Mouse (Mus musculus) adipocyte (in vitro differentiated cells): ENCODE results near the gene Acap3.

Source experiments
- DNase-seq: peaks from one replicate; pipeline ENCODE4 v3.0.0-alpha.2; 2016; ENCODE audit warnings: low spot score

Gene Acap3

DNA sequence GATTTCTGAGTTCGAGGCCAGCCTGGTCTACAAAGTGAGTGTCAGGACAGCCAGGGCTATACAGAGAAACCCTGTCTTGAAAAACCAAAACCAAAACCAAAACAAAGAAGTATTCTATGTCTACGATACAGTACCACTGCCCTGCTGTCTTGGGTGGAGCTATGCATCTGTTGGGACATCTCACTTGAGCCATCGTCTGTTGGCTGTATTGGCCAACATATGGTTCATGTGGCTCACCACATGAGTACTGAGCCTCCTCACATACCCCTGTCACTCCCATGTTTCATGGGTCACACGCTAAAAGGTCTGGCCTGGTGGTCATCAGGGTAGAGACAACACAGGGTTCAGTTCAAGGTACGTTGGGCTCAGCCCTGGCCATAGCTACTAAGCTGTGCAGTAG is 5.3 kb upstream of the Acap3 start:
- no peak for DNase-seq

DNA sequence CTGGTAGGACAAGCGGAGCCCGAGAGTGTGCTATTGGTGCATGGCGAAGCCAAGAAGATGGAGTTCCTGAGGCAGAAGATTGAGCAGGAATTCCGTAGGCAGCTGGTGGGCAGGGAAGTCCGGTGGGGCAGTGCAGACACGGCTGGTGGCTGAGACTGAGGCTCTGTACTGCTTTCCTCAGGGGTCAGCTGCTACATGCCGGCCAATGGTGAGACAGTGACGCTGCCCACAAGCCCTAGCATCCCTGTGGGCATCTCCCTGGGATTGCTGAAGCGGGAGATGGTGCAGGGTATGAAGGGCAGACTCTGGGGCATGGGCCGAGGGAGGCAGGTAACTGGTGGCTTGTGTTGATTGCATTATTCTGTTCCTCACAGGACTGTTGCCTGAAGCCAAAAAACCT is 3.9 kb upstream of the Acap3 start:
- DNase-seq: no peak

DNA sequence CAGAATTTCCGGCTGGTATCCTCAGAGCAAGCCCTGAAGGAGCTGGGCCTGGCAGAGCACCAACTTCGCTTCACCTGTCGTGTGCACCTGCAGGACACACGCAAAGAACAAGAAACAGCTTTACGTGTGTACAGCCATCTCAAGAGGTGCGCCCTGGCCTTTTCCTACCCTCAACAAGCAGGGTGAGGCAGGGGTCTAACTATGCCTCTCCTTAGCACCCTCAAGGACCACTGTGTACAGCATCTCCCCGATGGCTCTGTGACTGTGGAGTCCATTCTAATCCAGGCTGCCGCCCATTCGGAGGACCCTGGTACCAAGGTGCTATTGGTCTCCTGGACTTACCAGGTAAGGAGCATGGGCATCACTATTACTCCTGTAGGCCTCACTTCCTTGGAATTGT is 3.4 kb upstream of the Acap3 start:
- no peak for DNase-seq

DNA sequence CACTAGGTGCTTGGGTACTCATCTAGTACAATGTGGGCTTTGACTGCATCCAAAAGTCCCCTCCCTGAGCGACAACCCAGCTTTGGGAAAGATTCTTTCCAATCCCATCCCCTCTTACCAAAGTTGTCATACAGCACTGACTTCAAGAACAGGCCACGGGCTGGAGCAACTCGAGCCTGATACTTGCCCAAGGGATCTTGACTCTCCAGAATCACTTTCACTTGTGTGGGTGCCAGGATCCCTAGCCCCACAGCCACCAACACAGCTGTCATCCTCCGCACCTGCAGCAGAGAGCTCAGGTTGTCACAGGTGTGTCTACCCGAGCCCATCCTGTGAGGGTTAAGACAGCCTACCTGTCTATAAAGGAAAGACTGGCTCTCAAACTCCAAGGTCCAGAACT is 2.3 kb upstream of the Acap3 start:
- DNase-seq: no peak

DNA sequence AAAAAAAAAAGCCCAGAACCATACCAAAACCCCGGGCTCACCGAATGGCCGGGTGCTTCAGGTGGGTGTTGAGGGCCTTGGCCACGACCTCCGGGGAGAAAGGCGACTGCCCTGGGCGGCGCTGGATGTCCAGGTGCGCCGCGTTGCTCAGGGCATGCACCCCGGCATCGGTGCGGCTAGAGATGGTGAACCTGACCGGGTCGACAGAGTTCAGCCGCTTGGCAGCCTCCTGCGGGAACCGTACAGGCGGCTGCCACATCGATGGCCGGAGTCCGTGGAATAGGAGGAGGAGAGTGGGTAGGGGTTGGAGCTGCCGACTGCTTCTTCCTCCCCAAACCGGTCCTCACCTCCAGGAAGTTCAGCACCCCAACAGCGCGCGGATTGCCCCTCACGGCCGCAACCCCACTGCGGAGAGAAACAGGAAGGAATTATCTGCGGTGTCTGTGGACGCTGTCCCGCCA is 581 bp upstream of the Acap3 start:
- DNase-seq: no peak

DNA sequence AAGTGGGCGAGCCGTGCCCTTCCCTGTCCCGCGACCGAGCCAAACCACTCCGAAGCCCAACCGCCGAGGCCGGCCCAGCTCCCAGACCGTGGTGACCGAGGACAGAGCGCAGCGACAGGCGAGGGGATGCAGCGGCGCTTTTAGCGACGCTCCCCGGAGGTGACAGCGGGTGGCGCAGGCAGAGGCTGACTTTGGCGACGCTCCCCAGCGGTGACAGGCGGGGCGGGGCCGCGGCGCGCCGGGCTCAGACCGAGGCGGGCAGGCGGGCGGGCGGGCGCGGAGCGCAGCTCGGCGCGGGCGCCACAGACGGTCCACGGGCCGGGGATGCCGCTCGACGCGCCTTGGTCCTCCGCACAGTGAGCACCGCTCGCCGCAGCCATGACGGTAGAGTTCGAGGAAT is 395 bp downstream of the Acap3 start:
- peak; percentile 79 for DNase-seq

DNA sequence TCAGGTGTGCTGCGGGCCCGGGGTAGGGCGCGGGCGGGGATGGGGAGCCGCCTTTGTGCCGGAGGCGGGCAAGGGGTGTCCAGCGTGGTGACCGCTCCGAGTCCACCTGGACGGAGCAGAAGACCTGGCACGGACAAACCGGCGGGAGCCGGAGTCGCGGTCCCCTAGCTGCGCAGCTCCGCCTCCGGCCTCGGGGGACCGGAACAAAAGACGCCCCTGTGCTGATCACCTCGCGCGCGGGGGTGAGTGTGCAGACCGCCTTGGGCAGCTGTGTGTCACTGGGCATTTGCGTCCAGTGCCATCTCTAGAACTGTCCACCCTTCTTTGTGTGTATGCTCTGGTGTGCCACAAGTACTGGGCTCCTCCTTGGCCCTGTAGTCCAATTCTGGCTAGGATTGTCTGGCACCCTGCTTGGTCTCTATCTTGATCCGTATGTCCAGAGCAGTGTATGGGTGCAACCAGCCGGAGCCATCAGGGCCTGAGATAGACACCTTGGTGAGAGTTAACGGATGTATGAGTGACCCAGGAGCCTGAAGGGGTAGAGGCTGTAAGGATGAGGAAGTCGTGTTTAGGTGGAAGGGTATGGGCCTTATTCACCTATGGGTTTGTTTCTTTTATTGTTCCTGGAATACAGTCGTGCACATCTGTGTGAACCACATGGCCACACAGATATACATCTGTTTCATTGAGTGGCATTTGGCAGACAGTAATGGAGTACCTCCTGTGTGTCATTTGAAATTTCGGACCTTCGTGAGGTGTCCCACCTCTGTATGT is 1.0 kb downstream of the Acap3 start:
- DNase-seq: peak; percentile 48

DNA sequence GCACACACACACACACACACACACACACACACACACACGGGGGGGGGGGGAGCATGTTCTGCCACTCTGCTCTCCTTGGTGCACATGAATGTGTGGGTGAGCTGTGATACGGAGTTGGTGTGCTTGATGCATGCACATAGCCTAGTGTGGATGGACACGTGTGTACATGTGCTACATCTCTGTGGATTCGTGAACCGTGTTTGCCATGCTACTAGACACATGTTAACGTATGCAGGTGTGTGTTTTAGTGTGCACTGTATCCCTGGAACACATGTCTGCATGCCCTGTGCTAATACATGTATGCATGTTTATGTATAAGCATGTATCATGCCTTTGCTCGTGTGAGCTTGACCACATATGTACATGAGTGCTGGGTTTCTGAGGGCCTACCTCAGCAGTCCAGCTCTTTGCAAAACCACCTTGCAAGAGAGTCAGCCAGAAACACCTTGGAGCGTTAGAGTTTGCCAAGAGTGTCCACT is 1.6 kb downstream of the Acap3 start:
- DNase-seq: no peak

DNA sequence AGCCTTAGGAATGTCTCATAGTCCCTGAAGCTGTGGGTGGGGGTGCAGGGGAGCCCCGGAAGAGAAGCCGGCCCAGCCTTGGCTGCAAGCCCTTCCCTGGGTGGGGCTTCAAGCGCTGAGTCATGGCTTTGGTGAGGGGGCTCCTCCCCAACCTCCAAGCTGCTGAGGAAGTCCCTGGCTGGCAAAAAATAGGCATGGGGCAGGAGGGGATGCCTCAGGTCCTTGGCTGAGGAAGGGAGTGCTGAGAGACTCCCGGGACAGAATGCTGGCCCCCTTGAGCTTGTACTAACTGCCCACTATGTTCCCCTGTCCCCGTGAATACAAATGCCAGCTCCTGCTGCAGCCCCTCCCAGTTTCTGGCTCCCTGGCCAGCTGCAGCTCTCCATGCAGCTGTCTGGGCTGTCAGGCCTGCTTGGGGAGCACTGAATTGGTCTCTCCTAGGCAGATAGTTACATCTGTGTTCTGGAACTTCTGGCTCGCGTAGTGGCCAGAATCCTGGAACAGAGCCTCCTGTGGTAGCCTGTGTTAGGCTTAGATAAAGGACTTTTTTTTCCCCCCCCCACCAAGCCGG is 2.8 kb downstream of the Acap3 start:
- peak; percentile 45 for DNase-seq

DNA sequence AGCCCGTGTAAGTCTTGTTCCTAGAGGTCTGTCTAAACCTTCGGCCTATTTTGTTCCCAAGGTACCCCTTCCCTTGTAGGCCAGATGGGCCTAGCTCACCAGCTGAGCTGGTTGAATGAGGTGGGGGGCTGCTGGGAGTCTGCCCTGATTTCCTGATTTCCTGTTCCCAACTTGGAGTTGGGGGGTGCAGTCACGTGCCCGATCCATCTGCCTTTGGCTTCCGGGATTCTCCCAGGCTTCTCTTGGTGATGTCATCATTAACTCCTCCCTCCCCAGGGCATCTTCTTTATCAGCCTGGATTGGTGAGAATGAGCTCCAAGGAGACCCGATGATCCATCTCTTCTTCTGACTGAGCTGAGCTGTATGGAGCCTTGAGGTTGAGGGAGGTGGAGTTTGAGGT is 3.6 kb downstream of the Acap3 start:
- peak; percentile 30 for DNase-seq

DNA sequence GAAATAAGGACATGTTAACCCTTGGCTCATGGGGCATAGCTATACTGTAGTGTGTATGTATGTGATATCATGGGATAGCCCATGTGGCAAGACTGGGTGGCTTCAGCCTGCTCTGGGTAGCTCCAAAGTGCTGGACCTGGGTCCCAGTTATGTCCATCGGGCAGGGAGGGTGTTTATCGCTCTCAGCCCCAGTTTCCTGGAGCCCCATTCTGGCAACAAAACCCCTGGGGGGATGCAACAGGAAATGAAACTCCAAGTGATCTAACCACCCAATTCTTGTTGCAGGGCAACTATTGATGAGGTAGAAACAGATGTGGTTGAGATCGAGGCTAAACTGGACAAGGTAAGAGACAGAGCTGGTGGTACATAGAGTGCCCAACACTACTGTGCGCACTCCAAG is 4.2 kb downstream of the Acap3 start:
- no peak for DNase-seq

DNA sequence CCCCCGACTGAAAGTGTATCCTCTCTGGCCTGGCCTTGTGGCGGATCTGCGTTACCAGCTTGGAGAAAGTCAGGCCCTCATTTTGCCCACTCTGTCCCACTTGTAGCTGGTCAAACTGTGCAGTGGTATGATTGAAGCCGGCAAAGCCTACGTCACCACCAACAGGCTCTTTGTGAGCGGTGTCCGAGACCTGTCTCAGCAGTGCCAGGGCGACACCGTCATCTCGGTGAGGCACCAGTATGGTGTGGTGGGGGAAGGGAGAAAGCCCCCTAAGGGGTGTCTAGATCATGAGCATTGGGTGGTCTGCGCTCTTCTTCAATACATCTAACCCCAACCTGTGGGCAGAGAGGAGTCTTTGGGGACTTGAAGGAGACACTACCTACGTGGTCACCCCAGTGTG is 4.8 kb downstream of the Acap3 start:
- no peak for DNase-seq

DNA sequence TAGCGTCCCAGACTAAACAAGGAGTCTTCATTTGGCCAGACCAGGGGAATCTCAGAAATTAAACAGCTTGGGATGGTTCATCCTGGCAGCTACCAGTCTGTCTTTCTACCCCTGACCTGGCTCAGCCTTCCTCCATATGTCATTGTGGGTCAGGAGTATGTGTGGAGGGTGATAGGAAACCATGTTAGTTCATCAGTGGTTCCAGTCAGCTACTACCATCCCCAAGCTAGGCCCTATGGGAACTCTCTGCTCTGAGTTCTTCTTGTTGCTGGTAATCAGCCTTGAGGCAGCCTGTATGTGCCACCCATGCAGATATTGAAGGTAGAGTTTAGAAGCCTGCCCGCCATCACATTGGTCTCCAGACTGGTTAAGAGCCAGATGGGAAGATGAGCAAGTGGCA is 6.7 kb downstream of the Acap3 start:
- no peak for DNase-seq

DNA sequence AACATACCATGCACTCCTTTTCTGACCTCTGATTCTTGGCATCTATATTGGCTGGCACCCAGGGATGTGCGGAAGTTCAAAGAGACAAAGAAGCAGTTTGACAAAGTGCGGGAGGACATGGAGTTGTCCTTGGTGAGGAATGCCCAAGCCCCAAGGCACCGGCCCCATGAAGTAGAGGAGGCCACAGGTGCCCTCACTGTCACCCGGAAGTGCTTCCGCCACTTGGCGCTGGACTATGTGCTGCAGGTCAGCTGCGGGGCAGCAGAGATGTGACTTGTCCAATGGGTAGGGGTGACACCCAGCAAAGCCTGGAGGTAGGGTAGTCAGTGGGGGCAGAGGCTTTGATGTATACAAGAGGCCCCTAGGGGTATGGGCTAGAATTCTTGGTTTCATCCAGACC is 7.7 kb downstream of the Acap3 start:
- no peak for DNase-seq

DNA sequence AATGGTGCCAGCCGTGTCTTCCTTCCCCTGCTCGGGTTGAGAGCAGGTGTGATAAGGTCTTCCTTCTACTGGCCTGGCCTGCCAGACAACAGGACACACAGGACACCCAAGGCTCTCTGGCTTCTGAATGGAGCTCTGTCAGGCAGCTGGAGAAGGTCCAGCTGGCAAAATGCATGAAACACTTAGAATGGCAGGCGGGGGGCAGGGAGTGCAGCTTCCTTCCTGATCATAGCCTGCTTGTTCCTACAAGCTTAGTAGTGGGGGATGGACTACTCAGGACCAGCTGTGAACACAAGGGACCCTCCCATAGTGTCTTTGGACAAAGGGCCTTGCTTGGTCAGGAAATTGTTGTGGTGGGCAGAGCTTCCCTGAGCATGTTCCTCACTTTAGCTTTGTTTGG is 9.6 kb downstream of the Acap3 start:
- no peak for DNase-seq

DNA sequence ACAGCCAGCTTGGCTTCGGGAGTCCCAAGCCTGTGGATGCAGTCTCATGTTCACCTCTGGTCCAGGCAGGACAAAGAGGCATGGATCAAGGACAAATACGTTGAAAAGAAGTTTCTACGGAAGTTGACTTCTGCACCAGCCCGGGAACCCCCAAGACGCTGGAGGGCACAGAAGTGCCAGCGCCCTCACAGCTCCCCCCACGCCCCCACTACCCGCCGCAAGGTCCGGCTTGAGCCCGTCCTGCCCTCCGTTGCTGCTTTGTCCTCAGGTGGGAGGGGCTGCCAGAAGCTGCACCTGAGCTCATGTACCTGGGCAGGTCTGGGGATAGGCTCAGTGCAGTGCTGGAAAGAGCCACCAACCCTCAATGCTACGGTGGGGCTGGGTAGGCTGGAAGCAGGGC is 11.6 kb downstream of the Acap3 start:
- DNase-seq: no peak

DNA sequence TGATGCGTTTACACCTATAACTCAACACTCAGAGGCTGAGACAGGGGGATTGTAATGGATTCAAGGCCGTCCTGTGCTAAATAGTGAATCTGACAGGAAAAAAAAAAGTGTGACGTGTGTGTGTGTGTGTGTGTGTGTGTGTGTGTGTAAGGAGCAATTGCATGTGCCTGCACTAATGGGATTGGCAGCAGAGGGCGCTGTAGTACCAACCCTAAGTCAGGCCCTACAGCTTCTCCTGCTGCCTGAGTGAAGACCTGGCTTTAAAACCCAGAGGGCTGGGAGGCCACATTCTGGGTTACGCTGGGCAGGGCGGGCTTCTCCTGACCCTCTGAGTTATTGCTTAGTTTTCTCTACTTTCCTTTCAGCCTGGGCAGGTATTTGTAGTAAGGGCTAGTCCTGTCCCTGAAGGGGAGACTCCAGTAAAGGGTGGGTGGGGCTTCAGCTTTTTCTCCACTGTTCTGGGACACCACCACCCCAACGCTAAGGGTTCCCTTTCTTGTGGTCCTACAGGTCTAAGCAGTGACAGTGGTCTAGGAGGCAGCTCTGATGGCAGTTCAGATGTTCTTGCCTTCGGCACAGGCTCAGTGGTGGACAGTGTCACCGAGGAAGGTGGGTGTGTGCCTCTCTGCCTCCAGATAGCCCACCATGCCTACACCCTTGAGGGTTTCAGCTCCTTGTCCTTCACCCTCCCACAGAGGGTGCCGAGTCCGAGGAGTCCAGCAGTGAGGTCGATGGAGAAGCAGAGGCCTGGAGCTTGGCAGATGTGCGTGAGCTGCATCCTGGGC is 12.9 kb downstream of the Acap3 start:
- DNase-seq: no peak

DNA sequence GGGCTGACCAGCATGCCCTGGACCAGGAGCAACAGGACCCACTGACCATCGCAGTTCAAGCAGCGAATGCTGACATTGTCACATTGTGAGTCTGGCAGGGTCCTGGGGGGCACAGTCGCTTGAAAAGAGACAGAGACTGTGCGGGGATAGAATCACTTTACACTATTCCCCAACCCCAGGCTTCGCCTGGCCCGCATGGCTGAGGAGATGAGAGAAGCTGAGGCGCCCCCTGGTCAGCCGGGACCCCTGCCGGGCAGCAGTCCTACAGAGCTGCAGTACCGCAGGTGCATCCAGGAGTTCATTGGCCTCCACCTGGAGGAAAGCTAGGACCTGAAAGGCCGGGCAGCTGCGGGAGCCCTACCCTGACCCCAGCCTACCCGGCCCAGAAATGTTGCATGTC is 14.0 kb downstream of the Acap3 start:
- no peak for DNase-seq

DNA sequence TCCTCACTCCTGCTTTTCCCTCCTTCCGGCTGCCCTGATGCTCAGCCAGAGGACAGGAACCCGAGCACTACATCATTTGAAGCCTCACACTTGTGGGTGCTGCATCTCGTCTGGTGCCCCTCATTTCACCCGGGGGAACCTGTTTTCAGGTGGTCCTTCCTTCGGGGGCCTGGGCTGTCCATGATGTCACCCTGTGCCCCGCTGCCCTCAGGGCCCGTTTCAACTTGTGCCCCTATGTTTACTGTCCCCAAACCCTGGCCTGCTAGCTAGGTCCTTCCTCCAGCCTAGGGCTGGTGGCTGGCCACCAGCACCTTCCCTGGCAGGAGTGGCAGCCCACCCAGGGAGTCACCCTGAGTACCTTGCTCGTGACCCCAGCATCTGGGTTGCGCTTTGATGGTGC is 14.5 kb downstream of the Acap3 start:
- DNase-seq: no peak

DNA sequence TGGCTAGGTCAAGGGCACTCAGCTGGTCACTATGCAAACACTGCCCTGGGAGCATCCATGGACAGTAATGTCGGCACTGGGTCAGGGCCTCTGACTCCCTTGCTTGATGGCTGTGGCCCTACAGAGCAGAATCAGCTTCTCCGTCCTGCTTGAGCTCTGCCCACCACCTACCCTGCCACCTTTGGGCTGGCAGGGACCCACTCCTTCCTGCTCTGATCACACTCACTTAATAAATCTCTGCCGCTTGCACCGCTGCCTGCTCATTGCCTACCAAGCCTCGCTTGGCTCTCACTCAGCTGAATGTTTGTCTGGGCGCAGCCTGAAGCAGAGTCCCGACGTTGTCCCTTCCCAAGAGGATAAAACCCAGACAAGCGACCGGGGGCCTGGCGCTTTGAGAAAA is 15.4 kb downstream of the Acap3 start:
- no peak for DNase-seq

DNA sequence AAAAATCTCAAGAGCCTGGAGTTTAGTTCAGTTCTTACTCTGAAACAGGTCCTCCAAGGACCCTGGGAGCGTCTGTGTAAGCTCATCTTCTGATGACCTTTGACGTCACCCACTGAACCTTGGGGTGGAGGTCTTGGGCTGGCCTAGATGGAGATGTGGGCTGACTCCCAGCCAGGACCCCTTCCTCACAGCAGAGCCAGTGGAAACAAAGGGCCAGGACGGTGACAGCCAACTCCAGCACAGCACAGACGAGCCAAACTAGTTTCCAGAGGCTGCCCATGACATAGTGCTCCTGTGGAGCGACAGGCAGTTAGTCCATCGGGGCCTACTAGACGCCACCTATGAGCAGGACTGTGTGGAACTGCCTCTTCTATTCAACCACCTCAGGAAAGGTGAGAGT is 16.7 kb downstream of the Acap3 start:
- no peak for DNase-seq

DNA sequence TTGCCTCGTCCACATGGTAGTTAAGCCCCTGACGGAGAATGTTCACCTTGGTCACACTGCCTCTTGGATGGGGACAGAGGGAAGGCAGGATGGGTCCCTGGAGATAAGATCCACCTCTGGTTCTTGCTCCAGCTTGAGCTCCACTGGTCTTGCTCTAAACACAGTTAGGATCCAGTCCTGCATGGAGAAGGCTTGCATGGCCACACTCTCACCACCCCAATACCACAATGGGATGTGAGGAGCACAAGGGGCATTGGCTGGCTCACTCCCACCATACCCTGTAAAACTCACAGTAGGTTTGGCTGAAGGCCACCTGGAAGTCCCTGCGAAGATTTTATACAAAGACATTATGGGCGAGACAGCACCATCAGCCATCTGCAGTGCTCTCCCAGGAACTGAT is 17.1 kb downstream of the Acap3 start:
- DNase-seq: no peak

DNA sequence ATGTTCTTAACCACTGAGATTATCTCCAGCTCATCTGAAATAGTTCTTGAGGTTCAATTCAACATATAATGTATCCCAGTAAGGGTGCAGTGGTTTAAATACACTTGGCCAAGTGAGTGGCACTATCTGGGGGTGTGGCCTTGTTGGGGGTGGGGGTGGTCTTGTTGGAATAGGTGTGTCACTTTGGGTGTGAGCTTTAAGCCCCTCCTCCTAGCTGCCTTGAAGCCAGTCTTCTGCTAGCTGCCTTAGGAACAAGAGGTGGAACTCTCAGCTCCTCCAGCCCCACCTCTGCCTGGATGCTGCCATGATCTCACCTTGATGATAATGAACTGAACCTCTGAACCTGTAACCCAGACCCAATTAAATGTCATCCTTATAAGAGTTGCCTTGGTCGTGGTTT is 40.4 kb downstream of the Acap3 start:
- DNase-seq: no peak
